Comparison of ENCODE assay signal across 18 mouse cellular contexts in genomic region chr17:43754687-43755086, GRCm38 (mm10). TPM values are rescaled to one million over a fixed set of nuclear protein-coding genes. Genes with fewer than 3 reads are reported as not detected.
DNase-seq lines count a peak whose midpoint lies in the region; ATAC-seq and TF ChIP-seq lines count a peak whose summit lies in the region.
"Had no signal": no experiment of that assay in that cellular context is flagged by ENCODE, and none has a peak within 500 bp of the region (broad histone marks: within the 10 kb centered on the region; RNA-seq: fewer than 3 reads in every experiment).

No protein-coding gene starts in this region.

- no peak overlapping the region for H3K4me3 ChIP-seq in heart, embryonic 12.5 days
- H3K4me3 ChIP-seq in kidney, postnatal 0 days (replicated peaks; ENCODE audit: low read depth, low read length) = no peak overlapping the region
- no peak overlapping the region for H3K4me3 ChIP-seq in kidney, embryonic 14.5 days (ENCODE audit: low read length)
- no peak overlapping the region for H3K4me3 ChIP-seq in C2C12 (ENCODE audit: insufficient read depth, poor library complexity, severe bottlenecking)
- H3K4me3 ChIP-seq: embryonic facial prominence, embryonic 12.5 days; forebrain, embryonic 10.5 days; layer of hippocampus, adult 2 months; left cerebral cortex, adult 2 months; lung, embryonic 15.5 days had no signal

- no peaks in the 10 kb centered on the region for H3K27me3 ChIP-seq in heart, embryonic 12.5 days (replicated peaks)
- no peaks in the 10 kb centered on the region for H3K27me3 ChIP-seq in kidney, postnatal 0 days (ENCODE audit: insufficient read depth, low read length)
- no peaks in the 10 kb centered on the region for H3K27me3 ChIP-seq in kidney, embryonic 14.5 days (ENCODE audit: control insufficient read depth, insufficient read depth, low read length)
- H3K27me3 ChIP-seq in C2C12 (ENCODE audit: control insufficient read depth, insufficient read depth, insufficient read length) = no peaks in the 10 kb centered on the region
- H3K27me3 ChIP-seq: CH12.LX; embryonic facial prominence, embryonic 12.5 days; lung, embryonic 15.5 days had no signal

- TF ChIP-seq CTCF in kidney, postnatal 0 days (IDR thresholded peaks at IDR 0.05; ENCODE audit: low read depth) = no peak
- no peak for TF ChIP-seq CTCF in C2C12 (IDR thresholded peaks at IDR 0.05; ENCODE audit: control insufficient read depth, insufficient read depth, insufficient read length)

- H3K36me3 ChIP-seq in heart, embryonic 12.5 days = peaks cover 11% of the 10 kb centered on the region; the same call in 1 of the 2 replicates
- no peaks in the 10 kb centered on the region for H3K36me3 ChIP-seq in kidney, postnatal 0 days (ENCODE audit: insufficient read depth, low read length)
- no peaks in the 10 kb centered on the region for H3K36me3 ChIP-seq in kidney, embryonic 14.5 days (ENCODE audit: control insufficient read depth, insufficient read depth, low read length)
- no peaks in the 10 kb centered on the region for H3K36me3 ChIP-seq in C2C12 (ENCODE audit: control insufficient read depth, insufficient read depth)
- H3K36me3 ChIP-seq: embryonic facial prominence, embryonic 12.5 days had no signal

- 46% methylated on average over 5 of the region's 5 CpGs for whole genome bisulfite sequencing in heart, embryonic 12.5 days
- 52% methylated on average over 5 of the region's 5 CpGs for WGBS in kidney, postnatal 0 days
- 55% methylated on average over 5 of the region's 5 CpGs for WGBS in kidney, embryonic 14.5 days

- no peak for ATAC-seq in heart, embryonic 12.5 days (ENCODE audit: insufficient number of reproducible peaks, low FRiP score)
- no peak for ATAC-seq in kidney, postnatal 0 days (replicated peaks; ENCODE audit: low FRiP score, low read depth)
- no peak for ATAC-seq in kidney, embryonic 14.5 days (ENCODE audit: low FRiP score, low TSS enrichment)
- no peak for ATAC-seq in CD4-positive, CD25-positive, alpha-beta regulatory T cell, adult 4 months
- ATAC-seq: intestine, postnatal 0 days had no signal

- H3K9me3 ChIP-seq in heart, embryonic 12.5 days (replicated peaks) = no peaks in the 10 kb centered on the region; the same call in 1 of the 2 replicates
- H3K9me3 ChIP-seq in kidney, postnatal 0 days (replicated peaks; ENCODE audit: low read length) = no peaks in the 10 kb centered on the region
- no peaks in the 10 kb centered on the region for H3K9me3 ChIP-seq in kidney, embryonic 14.5 days (ENCODE audit: control insufficient read depth, low read length)
- H3K9me3 ChIP-seq: embryonic facial prominence, embryonic 12.5 days; forebrain, embryonic 10.5 days; lung, embryonic 15.5 days had no signal

- DNase-seq in heart, adult 18-20 months = peak; percentile 23 to 50
- peak; percentile 64 for DNase-seq in kidney, postnatal 0 days (ENCODE audit: low spot score)
- DNase-seq in embryo, embryonic 10.5 days (ENCODE audit: low spot score) = peak; percentile 32
- DNase-seq: cerebellum, adult 9-10 months; liver; right cerebral cortex, postnatal 14 days had no signal

- H3K9ac ChIP-seq in heart, embryonic 12.5 days = no peak overlapping the region
- no peak overlapping the region for H3K9ac ChIP-seq in kidney, postnatal 0 days (ENCODE audit: low read depth, low read length)
- H3K9ac ChIP-seq in kidney, embryonic 14.5 days (ENCODE audit: low read depth, low read length) = no peak overlapping the region
- H3K9ac ChIP-seq: embryonic facial prominence, embryonic 12.5 days; lung, embryonic 15.5 days had no signal

- H3K79me2 ChIP-seq in C2C12 (ENCODE audit: control insufficient read depth, insufficient read depth) = no peaks in the 10 kb centered on the region

- no peaks in the 10 kb centered on the region for H3K79me3 ChIP-seq in C2C12 (ENCODE audit: low read depth)

- H3K4me1 ChIP-seq in heart, embryonic 12.5 days (replicated peaks) = peaks cover 9% of the 10 kb centered on the region; the same call in 1 of the 2 replicates
- H3K4me1 ChIP-seq in kidney, postnatal 0 days (replicated peaks; ENCODE audit: insufficient read depth, low read length) = no peaks in the 10 kb centered on the region
- H3K4me1 ChIP-seq in kidney, embryonic 14.5 days (ENCODE audit: control insufficient read depth, insufficient read depth, low read length) = 0 out of 2 replicates have a peak, but pooled peaks cover 4% of the 10 kb centered on the region
- H3K4me1 ChIP-seq: embryonic facial prominence, embryonic 12.5 days; forebrain, embryonic 10.5 days had no signal

- no peak overlapping the region; the same call in 1 of the 2 replicates for H3K27ac ChIP-seq in heart, embryonic 12.5 days (ENCODE audit: poor library complexity, severe bottlenecking)
- no peak overlapping the region for H3K27ac ChIP-seq in kidney, postnatal 0 days
- no peak overlapping the region for H3K27ac ChIP-seq in kidney, embryonic 14.5 days (ENCODE audit: low read depth, low read length)
- H3K27ac ChIP-seq: embryonic facial prominence, embryonic 12.5 days; forebrain, embryonic 10.5 days; layer of hippocampus, adult 2 months; left cerebral cortex, adult 2 months; lung, embryonic 15.5 days had no signal

- H3ac ChIP-seq in C2C12 (ENCODE audit: control insufficient read depth, insufficient read length, low read depth) = no peak overlapping the region

- no peak overlapping the region for H3K4me2 ChIP-seq in heart, embryonic 12.5 days
- H3K4me2 ChIP-seq in kidney, postnatal 0 days (ENCODE audit: low read length) = no peak overlapping the region
- no peak overlapping the region for H3K4me2 ChIP-seq in kidney, embryonic 14.5 days (replicated peaks; ENCODE audit: low read depth, low read length)
- H3K4me2 ChIP-seq: embryonic facial prominence, embryonic 12.5 days; lung, embryonic 15.5 days had no signal

TF ChIP-seq in C2C12, 6 proteins besides CTCF, POLR2A, EP300 and RAD21:
- TF ChIP-seq MAX (IDR thresholded peaks at IDR 0.05) (peak; percentile 23), FOSL1 (IDR thresholded peaks at IDR 0.05; ENCODE audit: insufficient read depth, low read length, poor library complexity, severe bottlenecking) (peak; percentile 15), USF1 (IDR thresholded peaks at IDR 0.05; ENCODE audit: low read depth) (no peak), CEBPB (IDR thresholded peaks at IDR 0.05; ENCODE audit: low read depth) (peak; percentile 17), MYOD1 (IDR thresholded peaks at IDR 0.05; ENCODE audit: control insufficient read depth, insufficient read length, low read depth) (peak; percentile 25), MYOG (IDR thresholded peaks at IDR 0.05; ENCODE audit: control insufficient read depth, extremely low read depth, insufficient read length) (no peak)
TF ChIP-seq in C2C12: peak in this region for 4.

RNA-seq across cellular contexts. Expression of gene Rcan2, which starts 46.5 kb away (rescaled TPM):
- 100 to 1,000 TPM; 369 to 400 TPM for total RNA-seq in heart, adult 18-20 months (2021)
- polyA plus RNA-seq in heart, embryonic 12.5 days (2016; fragmentation: Nextera tagmentation; extraction: Ambion mirVana) = 44.1 and 44.3 TPM in 2 replicates
- polyA plus RNA-seq in kidney, postnatal 0 days (2015; fragmentation: Nextera tagmentation; extraction: Ambion mirVana) = 6.9 and 8.1 TPM in 2 replicates
- 1.9 and 3.0 TPM in 2 replicates for polyA plus RNA-seq in kidney, embryonic 14.5 days (2014; fragmentation: Nextera tagmentation; extraction: Ambion mirVana)
- polyA plus RNA-seq in C2C12 (2012; fragmentation: generic; extraction: Trizol) = 1.0 TPM
- not detected for polyA plus RNA-seq in CD4-positive, CD25-positive, alpha-beta regulatory T cell, adult 4 months (2017; shearing (Covaris generic))
- total RNA-seq: hematopoietic stem cell, adult 5-6 weeks had no signal
